Mouse (Mus musculus) spleen, postnatal 36 days (tissue): ENCODE measurements around the gene Mag.
"Not testable (repeated sequence)": the region's sequence is repeated elsewhere in the genome, so short reads cannot be mapped to it uniquely, and the experiment has no call there.

ENCODE experiments used
- DNase-seq, 2 experiments: peaks; one replicate each; pipeline ENCODE4 v3.0.0; 2022; ENCODE audit warnings: low spot score in 2 of 2, mixed read lengths in 1 of 2

Gene Mag

DNA sequence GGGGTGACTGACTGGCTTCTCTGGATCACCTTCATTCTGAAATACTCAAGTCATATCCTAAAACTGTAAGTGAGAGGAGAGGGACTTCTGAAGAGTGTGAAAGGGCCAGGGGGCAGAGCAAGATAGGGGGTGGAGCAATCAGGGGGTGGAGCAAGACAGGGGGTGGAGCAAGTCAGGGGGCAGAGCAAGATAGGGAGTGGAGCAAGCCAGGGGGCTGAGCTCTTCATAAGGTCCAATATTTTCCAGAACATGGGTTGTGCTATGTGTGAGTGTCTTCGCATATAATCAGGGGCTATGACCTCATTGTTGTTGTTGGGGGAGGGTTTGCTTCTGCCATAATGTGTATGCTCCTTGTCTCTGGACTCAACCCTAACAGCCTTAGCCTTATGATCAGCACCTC, 25.4 kb upstream of the Mag start:
- DNase-seq: not testable (repeated sequence)

- DNase-seq: not testable (repeated sequence)
Observed at GRCm38 (mm10) chr7:30935422-30936099, 20.9 kb upstream of the Mag start.

GRCm38 (mm10) chr7:30924581-30924980, 9.9 kb upstream of the Mag start, which contains the start of gene Hamp2:
Gene Hamp2 (minus strand): TSS chr7:30924681.
- not testable (repeated sequence) for DNase-seq

- DNase-seq: no peak
Observed at GRCm38 (mm10) chr7:30924071-30924470, 9.4 kb upstream of the Mag start.

DNA sequence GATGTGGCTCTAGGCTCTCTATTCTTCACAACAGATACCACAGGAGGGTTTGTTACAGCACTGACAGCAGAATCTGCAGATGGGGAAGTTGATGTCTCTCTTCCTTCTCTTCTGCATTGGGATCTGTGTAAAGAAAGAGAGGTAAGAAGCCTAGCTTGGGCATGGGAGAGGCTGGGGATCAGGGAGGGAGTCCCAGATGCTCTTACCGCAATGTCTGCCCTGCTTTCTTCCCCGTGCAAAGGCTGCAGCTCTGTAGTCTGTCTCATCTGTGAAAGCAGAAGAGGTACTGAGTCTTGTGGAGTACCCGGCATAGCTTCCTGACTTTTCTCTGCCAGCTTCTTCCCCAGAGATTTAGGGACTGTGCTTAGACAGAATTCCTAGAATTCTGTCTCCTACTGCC, 7.8 kb upstream of the Mag start:
- DNase-seq: not testable (repeated sequence)

DNA sequence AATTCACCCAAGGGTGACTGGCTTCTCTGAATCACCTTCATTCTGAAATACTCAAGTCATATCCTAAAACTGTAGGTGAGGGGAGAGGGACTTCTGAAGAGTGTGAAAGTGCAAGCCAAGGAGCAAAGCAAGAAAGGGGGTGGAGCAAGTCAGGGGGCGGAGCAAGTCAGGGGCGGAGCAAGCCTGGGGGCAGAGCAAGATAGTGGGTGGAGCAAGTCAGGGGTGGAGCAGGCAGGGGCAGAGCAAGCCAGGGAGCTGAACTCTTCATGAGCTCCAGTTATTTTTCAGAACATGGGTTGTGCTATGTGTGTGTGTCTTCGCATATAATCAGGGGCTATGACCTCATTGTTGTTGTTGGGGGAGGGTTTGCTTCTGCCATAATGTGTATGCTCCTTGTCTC, 5.5 kb upstream of the Mag start:
- DNase-seq: no peak

- no peak for DNase-seq
Observed at GRCm38 (mm10) chr7:30917219-30917618, 2.5 kb upstream of the Mag start.

DNA sequence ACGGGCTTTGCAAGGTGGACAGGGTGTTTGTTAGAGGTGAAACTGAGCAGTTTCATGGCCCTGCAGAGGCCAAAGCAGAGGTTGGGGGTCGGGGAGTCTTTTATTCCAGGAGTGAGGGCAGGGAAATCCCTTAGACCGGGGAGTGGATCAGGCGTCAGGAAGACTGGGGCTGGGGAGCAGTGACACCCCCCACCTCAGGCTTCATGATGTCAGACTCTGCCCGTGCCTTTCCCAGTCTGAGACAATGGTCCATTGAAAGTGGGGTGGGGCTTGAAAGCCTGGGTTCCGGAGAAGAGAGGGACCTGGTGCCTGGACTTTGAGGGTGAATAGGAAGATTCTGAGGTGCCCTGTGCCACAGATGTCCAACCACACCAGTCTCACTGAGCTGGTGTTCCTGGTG, 2.0 kb upstream of the Mag start:
- no peak for DNase-seq

DNA sequence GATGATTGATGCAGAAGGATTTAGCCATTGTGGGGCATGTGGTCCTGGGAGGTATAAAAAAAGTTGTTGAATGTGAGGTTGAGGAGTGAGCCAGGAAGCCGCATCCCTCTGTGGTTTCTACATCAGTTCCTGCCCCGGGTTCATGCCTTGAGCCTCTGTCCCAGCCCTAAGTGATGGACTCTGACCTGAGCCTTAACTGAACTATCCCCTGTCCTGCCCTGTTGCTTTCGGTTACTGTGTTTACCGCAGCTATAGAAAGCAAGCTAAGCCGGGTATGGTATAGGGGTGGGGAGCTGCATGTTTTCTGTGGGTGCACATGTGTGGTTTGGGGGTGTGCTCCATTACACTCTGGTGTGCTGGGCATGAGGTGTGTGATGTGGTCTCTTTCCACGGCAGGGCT, 4.9 kb downstream of the Mag start:
- no peak for DNase-seq

DNA sequence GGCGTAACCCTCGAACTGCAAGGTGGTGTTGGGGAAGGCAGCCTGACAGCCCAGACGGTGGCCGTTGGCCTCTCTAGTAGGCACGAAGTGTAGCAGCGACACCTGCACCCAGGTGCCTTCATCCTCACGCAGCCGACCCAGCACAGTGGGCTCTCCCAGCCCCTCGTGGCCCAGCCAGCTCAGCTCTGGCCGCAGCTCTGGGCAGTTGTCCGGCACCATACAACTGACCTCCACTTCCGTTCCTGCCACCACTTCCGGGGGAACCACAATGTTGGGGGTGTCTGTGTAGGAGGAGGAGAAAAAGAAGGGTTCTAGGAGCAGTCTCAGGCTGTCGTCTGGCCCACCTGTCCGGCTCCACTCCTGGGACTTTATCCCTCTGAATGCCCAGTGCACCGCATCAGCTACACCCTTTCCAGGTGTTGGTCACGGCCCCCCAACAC, 5.7 kb downstream of the Mag start:
- DNase-seq: no peak

DNA sequence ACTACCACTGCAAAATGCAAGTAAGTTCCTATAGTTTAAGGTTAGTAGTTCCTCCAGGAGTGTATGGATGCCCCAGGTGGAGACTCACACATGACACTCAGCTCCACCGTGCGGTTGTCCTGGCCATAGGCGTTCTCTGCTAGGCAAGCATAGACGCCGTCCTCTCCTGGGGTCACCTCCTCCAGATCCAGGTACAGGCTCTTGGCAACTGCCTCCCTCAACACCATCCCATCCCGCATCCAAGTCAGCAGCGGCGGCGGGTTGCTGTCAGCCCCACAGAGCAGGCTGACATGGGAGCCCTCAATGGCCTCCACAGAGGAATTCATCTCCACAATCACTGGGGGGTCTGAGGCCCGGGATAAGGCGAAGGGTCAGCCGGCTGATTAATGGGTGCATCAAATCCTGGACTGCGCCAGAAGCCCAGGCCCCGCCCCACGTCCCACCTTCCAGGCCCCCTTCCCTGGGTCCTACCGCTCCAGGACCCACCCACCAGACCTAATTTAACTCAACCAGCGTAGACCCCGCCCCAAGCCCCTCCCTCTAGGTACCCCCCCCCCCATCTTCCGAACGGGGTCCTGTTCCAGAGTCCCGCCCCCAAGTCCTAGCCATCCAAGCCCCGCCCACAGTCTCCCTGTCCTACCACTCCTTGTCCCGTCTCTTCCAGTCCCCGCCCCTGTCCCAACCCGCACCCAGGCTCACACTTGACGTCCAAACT, 6.2 kb downstream of the Mag start:
- no peak for DNase-seq

- DNase-seq: peak; percentile 48 to 57
Observed at GRCm38 (mm10) chr7:30904042-30904441, 10.6 kb downstream of the Mag start.

DNA sequence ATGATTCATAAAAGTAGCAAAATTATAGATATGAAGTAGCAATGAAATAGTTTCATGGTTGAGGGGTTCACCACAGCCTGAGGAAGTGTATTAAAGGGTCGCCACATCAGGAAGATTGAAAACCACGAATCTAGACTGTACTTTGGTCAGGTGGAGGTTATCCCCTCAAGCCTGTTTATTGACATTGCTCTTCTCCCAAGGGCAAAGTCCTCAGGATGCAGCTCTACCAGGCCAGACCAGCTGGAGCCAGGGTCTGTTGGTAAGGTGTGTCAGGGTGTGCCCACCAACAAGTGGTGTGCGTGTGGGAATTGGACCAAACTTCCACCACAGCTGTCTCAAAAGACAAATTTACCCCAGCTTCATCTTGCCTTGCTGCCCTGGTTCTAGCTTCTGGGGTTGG, 19.5 kb downstream of the Mag start:
- no peak for DNase-seq

GRCm38 (mm10) chr7:30892515-30892914, 22.2 kb downstream of the Mag start:
- DNase-seq: no peak

GRCm38 (mm10) chr7:30891746-30892145, 22.9 kb downstream of the Mag start:
- DNase-seq: peak; percentile 41 to 43

- peak; percentile 48 to 58 for DNase-seq
Observed at GRCm38 (mm10) chr7:30890681-30891080, 24.0 kb downstream of the Mag start.

DNA sequence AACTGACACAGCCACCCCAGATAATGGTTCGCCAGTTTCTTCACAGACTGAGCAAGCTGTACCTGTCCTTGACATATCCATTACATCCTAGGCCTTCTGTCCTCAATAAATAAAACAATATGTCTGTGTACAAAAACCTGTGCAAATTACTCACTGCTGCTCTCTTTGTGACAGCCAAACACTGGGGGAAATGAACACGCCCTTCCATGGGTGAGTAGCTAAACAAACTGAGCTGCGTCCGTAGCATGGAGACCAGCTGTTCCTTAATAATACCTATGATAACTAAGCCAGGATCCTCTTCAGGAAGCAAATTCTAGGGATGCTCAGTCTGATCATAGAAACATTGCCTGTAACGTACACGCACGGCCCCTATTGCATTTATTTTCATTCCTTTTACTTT, 25.9 kb downstream of the Mag start:
- DNase-seq: peak; percentile 51 to 65

DNA sequence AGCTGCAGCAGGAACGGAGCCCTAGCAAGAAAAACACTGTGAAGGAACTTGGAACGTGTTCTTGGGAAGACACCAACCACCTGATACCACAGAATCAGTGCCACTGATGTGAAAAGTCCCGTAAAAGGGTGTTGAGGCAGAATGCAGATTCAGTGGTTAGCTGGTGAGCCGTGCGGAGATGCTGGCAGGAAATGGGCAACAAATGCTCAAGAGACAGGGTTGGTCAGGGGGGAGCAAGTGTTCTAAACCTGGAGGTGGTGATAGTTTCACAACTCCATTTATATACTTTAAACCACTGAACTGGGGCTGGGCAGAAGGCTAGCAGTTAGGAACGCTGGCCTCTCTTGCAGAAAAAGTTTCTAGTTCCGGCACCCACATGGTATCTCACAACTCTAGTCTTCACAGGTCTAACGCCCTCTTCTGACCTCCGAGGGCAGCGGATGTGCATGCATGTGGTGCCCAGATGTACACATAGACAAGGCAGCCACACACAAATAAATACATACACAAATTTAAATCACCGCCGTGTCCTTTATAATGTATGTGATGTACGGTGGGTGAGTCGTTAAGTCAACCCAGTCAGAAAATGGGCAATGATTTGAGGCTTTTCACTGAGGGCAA, 27.0 kb downstream of the Mag start:
- DNase-seq: peak; percentile 92

GRCm38 (mm10) chr7:30886852-30887251, 27.8 kb downstream of the Mag start:
- DNase-seq: no peak

GRCm38 (mm10) chr7:30884047-30884446, 30.6 kb downstream of the Mag start:
- no peak for DNase-seq

DNA sequence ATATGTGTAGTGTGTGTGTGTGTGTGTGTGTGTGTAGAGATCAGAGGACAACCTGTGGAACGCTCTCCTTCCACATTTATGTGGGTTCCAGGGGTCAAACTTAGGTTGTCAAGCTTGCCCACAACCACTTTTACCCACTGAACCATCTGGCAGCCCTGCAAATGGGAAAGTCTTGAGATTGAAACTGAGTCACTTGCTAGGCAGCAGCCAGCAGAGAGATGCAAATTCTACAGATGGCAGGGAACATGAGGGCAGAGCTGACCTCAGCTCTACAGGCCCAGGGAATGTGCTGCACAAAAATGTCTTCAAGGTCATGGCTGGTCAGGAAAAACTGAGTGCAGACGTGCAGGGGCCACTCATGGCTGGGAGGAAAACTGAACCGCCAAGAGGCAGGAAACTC, 33.3 kb downstream of the Mag start:
- DNase-seq: peak in 1 of 2 experiments; percentile 27

DNA sequence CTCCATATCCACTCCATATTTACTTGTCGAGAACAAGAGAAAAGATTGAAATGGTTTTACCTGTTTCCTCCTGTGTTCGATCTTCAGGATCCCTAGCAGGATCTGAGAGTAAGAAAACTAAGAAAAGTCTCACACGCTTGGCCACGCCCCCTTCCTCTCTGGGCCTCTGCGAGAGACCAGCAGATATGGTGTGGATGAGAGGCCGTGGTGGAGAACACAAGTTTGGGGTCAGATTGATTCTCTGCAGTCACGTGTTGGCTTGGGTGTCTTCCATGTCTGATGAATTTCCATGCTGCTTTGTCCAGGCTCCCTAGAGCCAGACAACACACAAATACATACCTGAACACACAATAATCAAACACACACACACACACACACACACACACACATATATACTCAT, 34.5 kb downstream of the Mag start, which contains the start of gene Cd22:
Cd22 (minus strand) TSS at position 167 of the 400 bp plus-strand sequence.
- DNase-seq: peak; percentile 82 to 89

DNA sequence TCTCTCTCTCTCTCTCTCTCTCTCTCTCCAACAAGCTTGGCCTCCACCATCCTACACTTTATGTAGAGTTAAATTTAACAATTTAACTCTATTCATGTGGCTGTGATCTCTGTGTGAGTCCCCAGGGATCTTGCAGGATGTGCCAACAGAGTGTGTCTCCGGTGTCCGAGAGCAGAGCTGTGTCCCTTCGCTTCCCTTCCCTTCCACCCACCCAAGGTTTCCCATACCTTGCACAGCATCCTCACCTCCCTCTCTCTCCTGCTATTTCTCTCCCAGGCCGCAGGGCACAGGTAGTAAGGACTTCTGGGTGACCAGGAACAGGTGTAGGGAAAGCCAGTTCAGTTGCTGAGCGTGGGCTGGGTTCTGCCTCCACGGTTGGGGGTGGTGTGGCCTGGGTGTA, 35.7 kb downstream of the Mag start:
- peak; percentile 77 for DNase-seq
